Mouse (Mus musculus): ENCODE measurements at regions not wholly inside any gene's neighbourhood (a gene's known extent, or its start where the extent isn't known, plus 50 kb on each side); places are given as distances from the start of the nearest gene placed in this dataset.

- TF ChIP-seq POLR2A (IDR thresholded peaks at IDR 0.05; ENCODE audit: borderline replicate concordance, extremely low read depth, insufficient read depth, insufficient read length), result no peak
- 31% methylated on average over 7 of the region's 7 CpGs for WGBS
These were observed 136.7 kb upstream of the Tars start for GRCm38 (mm10) chr15:11536076-11536620.

DNA sequence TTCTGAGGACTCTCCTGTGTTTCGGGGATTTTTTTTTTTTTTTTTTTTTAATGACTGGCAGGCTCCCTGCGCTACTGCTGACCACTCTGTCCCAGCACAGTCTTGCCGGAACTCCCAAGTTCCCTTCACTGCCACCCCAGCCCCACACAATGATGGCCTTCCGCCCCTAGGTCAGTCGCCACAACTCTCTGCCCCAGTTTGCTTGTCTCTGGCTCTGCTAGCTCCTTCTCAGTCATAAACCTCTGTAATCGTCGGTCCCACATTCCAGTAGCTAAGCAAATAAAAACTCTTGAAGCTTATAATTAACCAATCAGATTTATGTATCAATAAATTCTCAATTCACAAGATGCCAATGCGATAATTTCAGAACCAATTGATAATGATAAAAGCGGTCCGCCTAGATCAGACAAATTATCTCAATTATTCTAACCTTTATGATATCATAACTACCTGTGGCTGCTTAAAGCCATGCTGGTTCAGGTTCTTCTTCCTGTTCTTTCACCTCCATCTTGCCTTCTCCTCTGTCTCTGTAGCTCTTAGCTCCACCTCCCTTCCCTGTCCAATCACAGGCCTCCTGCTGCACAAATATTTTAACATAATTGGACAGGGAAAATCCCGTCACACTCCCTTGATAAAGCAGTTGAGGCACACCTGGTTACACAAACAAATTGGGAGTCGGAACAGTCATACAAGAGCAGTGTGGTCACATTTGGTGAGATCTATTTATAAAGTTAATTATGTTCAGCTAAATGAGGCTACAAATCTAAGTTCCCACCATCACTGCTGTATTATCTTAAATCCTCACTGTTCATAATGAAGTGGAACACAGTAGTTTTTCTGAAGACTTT, 135.2 kb upstream of the Tars start:
- ATAC-seq (ENCODE audit: low FRiP score, low read depth) (no peak), DNase-seq (ENCODE audit: low spot score) (no peak)
- Histone ChIP-seq H3K9ac (ENCODE audit: low read depth, low read length, severe bottlenecking) (no peak overlapping the region), H3K27me3 (ENCODE audit: control insufficient read depth, insufficient read depth, low read length) (no peaks in the 10 kb centered on the region), H3K27ac (replicated peaks; ENCODE audit: low read depth, low read length) (no peak overlapping the region), H3K36me3 (ENCODE audit: control insufficient read depth, insufficient read depth, low read length) (no peaks in the 10 kb centered on the region), H3K9me3 (ENCODE audit: control insufficient read depth, low read length) (no peaks in the 10 kb centered on the region), H3K4me1 (ENCODE audit: control insufficient read depth, insufficient read depth, low read length) (peaks cover 23% of the 10 kb centered on the region), H3K4me3 (replicated peaks; ENCODE audit: low read length) (no peak overlapping the region), H3K4me2 (replicated peaks; ENCODE audit: low read depth, low read length, severe bottlenecking) (no peak overlapping the region)
- WGBS, result 62% methylated on average over 12 of the region's 12 CpGs
- no peak for TF ChIP-seq POLR2A (IDR thresholded peaks at IDR 0.05; ENCODE audit: borderline replicate concordance, extremely low read depth, insufficient read depth, insufficient read length)

More at GRCm38 (mm10) chr15:11536076-11536620, 136.7 kb upstream of the Tars start:
- H3K4me1 ChIP-seq (ENCODE audit: control insufficient read depth, insufficient read depth, low read length), result peaks cover 27% of the 10 kb centered on the region
- H3K4me3 ChIP-seq (replicated peaks; ENCODE audit: low read length), result no peak overlapping the region
- no peak overlapping the region for H3K9ac ChIP-seq (ENCODE audit: low read depth, low read length, severe bottlenecking)
- H3K4me2 ChIP-seq (replicated peaks; ENCODE audit: low read depth, low read length, severe bottlenecking), result no peak overlapping the region
- H3K9me3 ChIP-seq (ENCODE audit: control insufficient read depth, low read length), result no peaks in the 10 kb centered on the region
- no peaks in the 10 kb centered on the region for H3K36me3 ChIP-seq (ENCODE audit: control insufficient read depth, insufficient read depth, low read length)
- no peaks in the 10 kb centered on the region for H3K27me3 ChIP-seq (ENCODE audit: control insufficient read depth, insufficient read depth, low read length)
- ATAC-seq (ENCODE audit: low FRiP score, low read depth), result no peak
- DNase-seq (ENCODE audit: low spot score), result peak; percentile 50
- no peak overlapping the region for H3K27ac ChIP-seq (replicated peaks; ENCODE audit: low read depth, low read length)

GRCm38 (mm10) chr15:11533616-11534015, 134.2 kb upstream of the Tars start:
- H3K9ac ChIP-seq (ENCODE audit: low read depth, low read length, severe bottlenecking), result no peak overlapping the region
- H3K4me1 ChIP-seq (ENCODE audit: control insufficient read depth, insufficient read depth, low read length), result peaks cover 18% of the 10 kb centered on the region
- WGBS, result 63% methylated on average over 1 of the region's 1 CpGs
- H3K4me2 ChIP-seq (replicated peaks; ENCODE audit: low read depth, low read length, severe bottlenecking), result no peak overlapping the region
- no peaks in the 10 kb centered on the region for H3K36me3 ChIP-seq (ENCODE audit: control insufficient read depth, insufficient read depth, low read length)
- no peak overlapping the region for H3K4me3 ChIP-seq (replicated peaks; ENCODE audit: low read length)
- no peaks in the 10 kb centered on the region for H3K27me3 ChIP-seq (ENCODE audit: control insufficient read depth, insufficient read depth, low read length)
- no peak for TF ChIP-seq POLR2A (IDR thresholded peaks at IDR 0.05; ENCODE audit: borderline replicate concordance, extremely low read depth, insufficient read depth, insufficient read length)
- ATAC-seq (ENCODE audit: low FRiP score, low read depth) (no peak), DNase-seq (ENCODE audit: low spot score) (no peak)
- no peaks in the 10 kb centered on the region for H3K9me3 ChIP-seq (ENCODE audit: control insufficient read depth, low read length)
- H3K27ac ChIP-seq (replicated peaks; ENCODE audit: low read depth, low read length), result no peak overlapping the region

DNA sequence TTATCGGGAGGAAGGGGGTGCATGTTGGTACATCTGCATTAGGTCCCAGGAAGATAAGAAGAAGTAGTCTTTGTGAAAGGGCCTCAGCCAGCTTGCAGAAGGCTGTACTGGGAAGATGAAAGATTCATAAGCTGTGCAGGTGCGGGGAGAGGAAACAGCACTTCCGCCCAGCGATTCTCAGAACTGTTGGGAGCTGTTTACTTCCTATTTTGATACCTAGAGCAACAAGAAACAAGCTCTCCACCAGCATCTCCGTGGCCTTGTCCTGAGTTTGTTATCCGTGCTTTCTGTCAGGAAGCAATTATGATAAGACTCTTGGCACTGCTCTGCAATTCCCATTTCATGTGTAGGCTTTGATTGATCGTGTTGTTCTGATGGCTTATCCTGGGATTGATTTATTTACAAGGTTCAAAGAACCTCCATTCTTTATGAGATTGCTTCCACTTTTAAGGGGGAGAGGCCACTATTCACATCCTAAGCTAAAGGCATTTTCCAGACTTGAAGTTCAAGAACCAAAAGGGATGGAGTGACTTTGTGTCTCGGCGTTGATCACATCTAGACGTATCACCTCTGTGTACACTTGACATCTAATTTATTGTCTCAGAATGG, 133.6 kb upstream of the Tars start:
- no peak for ATAC-seq (ENCODE audit: low FRiP score, low read depth)
- Histone ChIP-seq H3K4me2 (replicated peaks; ENCODE audit: low read depth, low read length, severe bottlenecking) (no peak overlapping the region), H3K9me3 (ENCODE audit: control insufficient read depth, low read length) (no peaks in the 10 kb centered on the region), H3K27ac (replicated peaks; ENCODE audit: low read depth, low read length) (no peak overlapping the region), H3K9ac (ENCODE audit: low read depth, low read length, severe bottlenecking) (no peak overlapping the region), H3K4me3 (replicated peaks; ENCODE audit: low read length) (no peak overlapping the region), H3K4me1 (ENCODE audit: control insufficient read depth, insufficient read depth, low read length) (peaks cover 18% of the 10 kb centered on the region), H3K27me3 (ENCODE audit: control insufficient read depth, insufficient read depth, low read length) (no peaks in the 10 kb centered on the region), H3K36me3 (ENCODE audit: control insufficient read depth, insufficient read depth, low read length) (no peaks in the 10 kb centered on the region)
- 33% methylated on average over 10 of the region's 10 CpGs for WGBS
- TF ChIP-seq POLR2A (IDR thresholded peaks at IDR 0.05; ENCODE audit: borderline replicate concordance, extremely low read depth, insufficient read depth, insufficient read length), result no peak
- no peak for DNase-seq (ENCODE audit: low spot score)

DNA sequence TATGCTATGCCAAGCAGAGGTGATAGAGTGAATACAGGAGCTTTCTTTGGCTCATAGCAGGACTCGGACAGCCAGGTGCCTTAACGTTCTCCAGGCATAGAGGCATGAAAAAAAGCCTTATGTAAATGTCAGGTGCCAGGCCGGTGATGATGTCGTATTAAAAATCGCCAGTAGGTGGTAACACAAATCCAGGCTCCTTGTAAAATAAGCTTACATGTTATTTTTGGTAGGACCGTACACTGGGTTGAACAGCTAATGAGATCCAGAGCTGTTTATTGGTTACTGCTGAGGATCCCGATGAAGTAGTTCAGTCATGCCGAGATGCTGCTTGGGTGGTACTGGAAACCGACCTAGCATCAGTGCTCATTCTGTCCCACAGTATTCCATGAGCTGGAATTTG, 133.1 kb upstream of the Tars start:
- no peaks in the 10 kb centered on the region for H3K36me3 ChIP-seq (ENCODE audit: control insufficient read depth, insufficient read depth, low read length)
- H3K4me2 ChIP-seq (replicated peaks; ENCODE audit: low read depth, low read length, severe bottlenecking), result no peak overlapping the region
- no peak overlapping the region for H3K27ac ChIP-seq (replicated peaks; ENCODE audit: low read depth, low read length)
- 23% methylated on average over 9 of the region's 9 CpGs for WGBS
- no peak for TF ChIP-seq POLR2A (IDR thresholded peaks at IDR 0.05; ENCODE audit: borderline replicate concordance, extremely low read depth, insufficient read depth, insufficient read length)
- no peak overlapping the region for H3K9ac ChIP-seq (ENCODE audit: low read depth, low read length, severe bottlenecking)
- no peak for DNase-seq (ENCODE audit: low spot score)
- H3K4me3 ChIP-seq (replicated peaks; ENCODE audit: low read length), result no peak overlapping the region
- H3K27me3 ChIP-seq (ENCODE audit: control insufficient read depth, insufficient read depth, low read length), result no peaks in the 10 kb centered on the region
- H3K9me3 ChIP-seq (ENCODE audit: control insufficient read depth, low read length), result no peaks in the 10 kb centered on the region
- ATAC-seq (ENCODE audit: low FRiP score, low read depth), result no peak
- H3K4me1 ChIP-seq (ENCODE audit: control insufficient read depth, insufficient read depth, low read length), result peaks cover 18% of the 10 kb centered on the region
